Comparison of ENCODE assay signal across 20 mouse cellular contexts in genomic region chr1:62953036-62953435, GRCm38 (mm10).
"Had no signal": no experiment of that assay in that cellular context is flagged by ENCODE, and none has a peak within 500 bp of the region (broad histone marks: within the 10 kb centered on the region; RNA-seq: fewer than 3 reads in every experiment).

No protein-coding gene starts in this region.

- H3K4me1 ChIP-seq: heart, embryonic 12.5 days had no signal

- H3K4me3 ChIP-seq: gastrocnemius, adult 2 months; heart, adult 2 months; heart, embryonic 12.5 days; hindbrain, embryonic 10.5 days; hindbrain, embryonic 12.5 days; intestine, embryonic 15.5 days; layer of hippocampus, adult 2 months; left cerebral cortex, adult 2 months; limb, embryonic 10.5 days; limb, embryonic 12.5 days had no signal

- DNase-seq: gastrocnemius, adult 2 months; gastrocnemius, postnatal 10 days; gastrocnemius, postnatal 25 days; heart, adult 2 months; heart, postnatal 10 days; heart, postnatal 4 days; kidney, adult 18-20 months; kidney, adult 8-10 months; kidney, postnatal 10 days; kidney, postnatal 25 days; kidney, postnatal 4 days; liver had no signal
